Mouse (Mus musculus): Measurements from ENCODE around the gene Nlrp3. TPM values are rescaled to one million over a fixed set of nuclear protein-coding genes. Genes with fewer than 3 reads are reported as not detected.
"Not testable (repeated sequence)": the region's sequence is repeated elsewhere in the genome, so short reads cannot be mapped to it uniquely, and the experiment has no call there.

Gene Nlrp3
- total RNA-seq, 2 experiments from 2014 or later, result 0.84 to 0.85 TPM

- DNase-seq (ENCODE audit: low spot score in 2 of 2), result no peak
Measured at GRCm38 (mm10) chr11:59531562-59531961, 9.8 kb upstream of the Nlrp3 start.

GRCm38 (mm10) chr11:59537218-59538130 lies 3.9 kb upstream of the Nlrp3 start:
- DNase-seq (ENCODE audit: low spot score in 2 of 2), result no peak

GRCm38 (mm10) chr11:59538387-59538786 lies 3.0 kb upstream of the Nlrp3 start:
- peak in 1 of 2 experiments; percentile 18 for DNase-seq (ENCODE audit: low spot score in 2 of 2)

- no peak for DNase-seq (ENCODE audit: low spot score in 2 of 2)
Measured at GRCm38 (mm10) chr11:59540123-59540522, 1.2 kb upstream of the Nlrp3 start.

GRCm38 (mm10) chr11:59542442-59542841 lies 1.1 kb downstream of the Nlrp3 start:
- DNase-seq (ENCODE audit: low spot score in 2 of 2), result no peak

GRCm38 (mm10) chr11:59543376-59543775 lies 2.0 kb downstream of the Nlrp3 start:
- no peak for DNase-seq (ENCODE audit: low spot score in 2 of 2)

- no peak for DNase-seq (ENCODE audit: low spot score in 2 of 2)
Measured at GRCm38 (mm10) chr11:59544005-59544404, 2.6 kb downstream of the Nlrp3 start.

- DNase-seq (ENCODE audit: low spot score in 2 of 2), result no peak
Measured at GRCm38 (mm10) chr11:59554127-59554526, 12.8 kb downstream of the Nlrp3 start.

- no peak for DNase-seq (ENCODE audit: low spot score in 2 of 2)
Measured at GRCm38 (mm10) chr11:59554535-59554934, 13.2 kb downstream of the Nlrp3 start.

GRCm38 (mm10) chr11:59560906-59561305 lies 19.5 kb downstream of the Nlrp3 start:
- no peak for DNase-seq (ENCODE audit: low spot score in 2 of 2)

GRCm38 (mm10) chr11:59562336-59562735 lies 21.0 kb downstream of the Nlrp3 start:
- no peak for DNase-seq (ENCODE audit: low spot score in 2 of 2)

- DNase-seq (ENCODE audit: low spot score in 2 of 2), result no peak
Measured at GRCm38 (mm10) chr11:59562837-59563236, 21.5 kb downstream of the Nlrp3 start.

- no peak for DNase-seq (ENCODE audit: low spot score in 2 of 2)
Measured at GRCm38 (mm10) chr11:59569306-59569705, 27.9 kb downstream of the Nlrp3 start.

GRCm38 (mm10) chr11:59575726-59576125 lies 34.4 kb downstream of the Nlrp3 start:
- no peak for DNase-seq (ENCODE audit: low spot score in 2 of 2)

GRCm38 (mm10) chr11:59576135-59576534 lies 34.8 kb downstream of the Nlrp3 start, which contains the start of gene Olfr222:
Gene Olfr222, minus strand, starts transcription at chr11:59576235.
- DNase-seq (ENCODE audit: low spot score in 2 of 2), result not testable (repeated sequence)

GRCm38 (mm10) chr11:59584539-59584938 lies 43.2 kb downstream of the Nlrp3 start:
- no peak for DNase-seq (ENCODE audit: low spot score in 2 of 2)

- DNase-seq (ENCODE audit: low spot score in 2 of 2), result no peak
Measured at GRCm38 (mm10) chr11:59589496-59589895, 48.1 kb downstream of the Nlrp3 start.

GRCm38 (mm10) chr11:59593189-59593588 lies 51.8 kb downstream of the Nlrp3 start, which contains the start of gene Olfr223:
Gene Olfr223, minus strand, starts transcription at chr11:59593289.
- DNase-seq (ENCODE audit: low spot score in 2 of 2), result no peak

- no peak for DNase-seq (ENCODE audit: low spot score in 2 of 2)
Measured at GRCm38 (mm10) chr11:59596091-59596490, 54.7 kb downstream of the Nlrp3 start.

- DNase-seq (ENCODE audit: low spot score in 2 of 2), result no peak
Measured at GRCm38 (mm10) chr11:59596950-59597349, 55.6 kb downstream of the Nlrp3 start.

GRCm38 (mm10) chr11:59599211-59599610 lies 57.8 kb downstream of the Nlrp3 start:
- no peak for DNase-seq (ENCODE audit: low spot score in 2 of 2)

GRCm38 (mm10) chr11:59600872-59601271 lies 59.5 kb downstream of the Nlrp3 start:
- no peak for DNase-seq (ENCODE audit: low spot score in 2 of 2)

GRCm38 (mm10) chr11:59602287-59602686 lies 60.9 kb downstream of the Nlrp3 start:
- DNase-seq (ENCODE audit: low spot score in 2 of 2), result no peak

Data from adrenal gland, postnatal 4 days (tissue).